Mouse (Mus musculus) cerebellum, adult 11-12 months (tissue): Measurements from ENCODE around the gene Map3k5.
A peak's percentile ranks its signal among the peaks of the same experiment; 100 is the strongest.
"Not testable (repeated sequence)": the region's sequence is repeated elsewhere in the genome, so short reads cannot be mapped to it uniquely, and the experiment has no call there.

Source experiments
- DNase-seq: peaks from one replicate; pipeline ENCODE4 v3.0.0; 2022

Map3k5 gene

GRCm38 (mm10) chr10:19968445-19968844, 34.2 kb downstream of the Map3k5 start:
- no peak for DNase-seq

- no peak for DNase-seq
Observed at GRCm38 (mm10) chr10:19969831-19970460, 35.7 kb downstream of the Map3k5 start.

- DNase-seq: not testable (repeated sequence)
Observed at GRCm38 (mm10) chr10:19971491-19971890, 37.2 kb downstream of the Map3k5 start.

GRCm38 (mm10) chr10:19973321-19974108, 39.2 kb downstream of the Map3k5 start:
- DNase-seq: no peak

- DNase-seq: no peak
Observed at GRCm38 (mm10) chr10:19977557-19977956, 43.3 kb downstream of the Map3k5 start.

GRCm38 (mm10) chr10:19978662-19979199, 44.5 kb downstream of the Map3k5 start:
- no peak for DNase-seq

GRCm38 (mm10) chr10:19987736-19988135, 53.5 kb downstream of the Map3k5 start:
- no peak for DNase-seq

GRCm38 (mm10) chr10:19989986-19990385, 55.7 kb downstream of the Map3k5 start:
- DNase-seq: no peak

- no peak for DNase-seq
Observed at GRCm38 (mm10) chr10:19990638-19991037, 56.4 kb downstream of the Map3k5 start.

GRCm38 (mm10) chr10:19991237-19991865, 57.1 kb downstream of the Map3k5 start:
- DNase-seq: no peak

GRCm38 (mm10) chr10:19991866-19992252, 57.6 kb downstream of the Map3k5 start:
- DNase-seq: no peak

GRCm38 (mm10) chr10:19994469-19995450, 60.5 kb downstream of the Map3k5 start:
- DNase-seq: peak; percentile 56

GRCm38 (mm10) chr10:19996151-19996550, 61.9 kb downstream of the Map3k5 start:
- DNase-seq: no peak

- DNase-seq: no peak
Observed at GRCm38 (mm10) chr10:19999703-20000407, 65.6 kb downstream of the Map3k5 start.

GRCm38 (mm10) chr10:20000408-20000770, 66.1 kb downstream of the Map3k5 start:
- no peak for DNase-seq

GRCm38 (mm10) chr10:20001990-20002389, 67.7 kb downstream of the Map3k5 start:
- no peak for DNase-seq

GRCm38 (mm10) chr10:20003006-20003405, 68.7 kb downstream of the Map3k5 start:
- no peak for DNase-seq

GRCm38 (mm10) chr10:20004786-20005185, 70.5 kb downstream of the Map3k5 start:
- no peak for DNase-seq

- no peak for DNase-seq
Observed at GRCm38 (mm10) chr10:20005491-20005952, 71.2 kb downstream of the Map3k5 start.

- no peak for DNase-seq
Observed at GRCm38 (mm10) chr10:20006333-20007093, 72.2 kb downstream of the Map3k5 start.

- DNase-seq: no peak
Observed at GRCm38 (mm10) chr10:20009310-20009709, 75.0 kb downstream of the Map3k5 start.
